Mouse (Mus musculus) heart, embryonic 16.5 days (tissue): ENCODE results near the gene Sgo2a. TPM values are rescaled to one million over a fixed set of nuclear protein-coding genes. Genes with fewer than 3 reads are reported as not detected.
"Not testable (repeated sequence)": the region's sequence is repeated elsewhere in the genome, so short reads cannot be mapped to it uniquely, and the experiment has no call there.

ENCODE experiments used
- ATAC-seq: fragments of 200-750 bp; cut with Nextera tagmentation; replicated peaks from 2 replicates; pipeline ENCODE4 v1.8.0; 2017; ENCODE audit warnings: moderate number of reproducible peaks; ENCODE audit not compliant: insufficient read depth, low FRiP score; ENCODE audit errors: extremely low read depth
- H3K27ac ChIP-seq: fragments of 300-500 bp; sonication (generic); 2 replicates; pipeline ENCODE4 v1.5.1; 2014; ENCODE audit warnings: mild to moderate bottlenecking, low read length, control low read depth, moderate library complexity
- H3K27me3 ChIP-seq: fragments of 300-500 bp; sonication (generic); 2 replicates; pipeline ENCODE4 v1.6.1; 2014; ENCODE audit warnings: low read length, mixed read lengths; ENCODE audit not compliant: control insufficient read depth, insufficient read depth
- H3K36me3 ChIP-seq: fragments of 300-500 bp; sonication (generic); 2 replicates; pipeline ENCODE4 v1.6.1; 2014; ENCODE audit not compliant: control insufficient read depth, insufficient read depth
- H3K4me1 ChIP-seq: fragments of 300-500 bp; sonication (generic); 2 replicates; pipeline ENCODE4 v1.6.1; 2014; ENCODE audit warnings: low read length, mixed read lengths; ENCODE audit not compliant: control insufficient read depth, insufficient read depth
- H3K4me2 ChIP-seq: fragments of 300-500 bp; sonication (generic); 2 replicates; pipeline ENCODE4 v1.6.1; 2014; ENCODE audit warnings: low read depth, mild to moderate bottlenecking, control low read depth, low read length
- H3K4me3 ChIP-seq: fragments of 300-500 bp; sonication (generic); 2 replicates; pipeline ENCODE4 v1.5.1; 2014; ENCODE audit warnings: mild to moderate bottlenecking, control low read depth, low read length
- H3K9ac ChIP-seq: fragments of 300-500 bp; sonication (generic); 2 replicates; pipeline ENCODE4 v1.6.1; 2014; ENCODE audit warnings: low read length, control low read depth
- H3K9me3 ChIP-seq: fragments of 300-500 bp; sonication (generic); replicated peaks from 2 replicates; pipeline ENCODE4 v1.6.1; 2016; ENCODE audit warnings: low read length; ENCODE audit not compliant: control insufficient read depth
- WGBS: fragments of 180-500 bp; shearing (Covaris S2); extraction: QIAGEN DNeasy Blood & Tissue Kit; methylation state at CpG from one replicate; pipeline ENCODE4 v1.1.7; 2014; 5-methylcytosine and 5-hydroxymethylcytosine counted together
- polyA plus RNA-seq: library from polyadenylated mRNA; unstranded; fragments of >200 nt; fragmentation: Nextera tagmentation; extraction: Ambion mirVana; gene quantifications from 2 replicates; pipeline ENCODE4 v1.2.1, GENCODE M21; 2015

The Sgo2a gene
- polyA plus RNA-seq, 1 experiment from 2014 or later: 17.1 TPM

- Histone ChIP-seq H3K36me3 (peaks cover 6% of the 10 kb centered on the region; the same call in 1 of the 2 replicates), H3K27ac (peak overlapping the region; percentile 69), H3K4me3 (peak overlapping the region; percentile 72), H3K4me1 (peaks cover 14% of the 10 kb centered on the region), H3K9me3 (no peaks in the 10 kb centered on the region), H3K4me2 (peak overlapping the region; percentile 84), H3K9ac (peak overlapping the region; percentile 88), H3K27me3 (no peaks in the 10 kb centered on the region)
- ATAC-seq: peak; percentile 94
- under 1% methylated on average over 64 of the region's 65 CpGs for WGBS
These were observed 26.2 kb upstream of the Sgo2a start for GRCm38 (mm10) chr1:57969327-57970271.

DNA sequence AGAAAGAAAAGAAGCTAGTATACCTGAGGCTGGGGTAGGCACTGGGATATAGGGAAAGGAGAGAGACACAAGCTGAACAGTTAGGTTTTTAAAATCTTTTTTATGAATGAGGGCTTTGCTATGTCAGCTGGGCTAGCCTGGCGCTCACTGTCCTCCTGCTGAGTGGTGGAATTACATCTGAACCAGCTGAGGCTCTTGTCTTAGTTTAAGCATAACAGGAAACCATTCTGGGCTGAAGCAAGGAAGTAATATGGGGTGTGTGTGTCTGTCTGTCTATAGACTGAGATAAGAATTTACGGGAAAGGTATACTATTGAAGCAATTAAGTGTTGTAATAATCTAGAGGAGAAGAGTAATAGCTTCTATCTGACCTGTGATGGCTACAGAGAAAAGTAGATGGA, 24.2 kb upstream of the Sgo2a start:
- no peaks in the 10 kb centered on the region for H3K27me3 ChIP-seq
- H3K27ac ChIP-seq: no peak overlapping the region
- ATAC-seq: no peak
- no peak overlapping the region for H3K9ac ChIP-seq
- no peaks in the 10 kb centered on the region for H3K36me3 ChIP-seq
- H3K4me1 ChIP-seq: peaks cover 14% of the 10 kb centered on the region
- H3K9me3 ChIP-seq: no peaks in the 10 kb centered on the region
- H3K4me3 ChIP-seq: no peak overlapping the region
- 66% methylated on average over 2 of the region's 2 CpGs for whole genome bisulfite sequencing
- no peak overlapping the region for H3K4me2 ChIP-seq

GRCm38 (mm10) chr1:57976860-57977259, 18.9 kb upstream of the Sgo2a start:
- 81% methylated on average over 3 of the region's 3 CpGs for WGBS
- Histone ChIP-seq H3K4me3 (no peak overlapping the region), H3K4me1 (no peaks in the 10 kb centered on the region), H3K36me3 (no peaks in the 10 kb centered on the region), H3K27ac (no peak overlapping the region), H3K4me2 (no peak overlapping the region), H3K27me3 (no peaks in the 10 kb centered on the region), H3K9ac (no peak overlapping the region), H3K9me3 (no peaks in the 10 kb centered on the region)
- ATAC-seq: no peak

DNA sequence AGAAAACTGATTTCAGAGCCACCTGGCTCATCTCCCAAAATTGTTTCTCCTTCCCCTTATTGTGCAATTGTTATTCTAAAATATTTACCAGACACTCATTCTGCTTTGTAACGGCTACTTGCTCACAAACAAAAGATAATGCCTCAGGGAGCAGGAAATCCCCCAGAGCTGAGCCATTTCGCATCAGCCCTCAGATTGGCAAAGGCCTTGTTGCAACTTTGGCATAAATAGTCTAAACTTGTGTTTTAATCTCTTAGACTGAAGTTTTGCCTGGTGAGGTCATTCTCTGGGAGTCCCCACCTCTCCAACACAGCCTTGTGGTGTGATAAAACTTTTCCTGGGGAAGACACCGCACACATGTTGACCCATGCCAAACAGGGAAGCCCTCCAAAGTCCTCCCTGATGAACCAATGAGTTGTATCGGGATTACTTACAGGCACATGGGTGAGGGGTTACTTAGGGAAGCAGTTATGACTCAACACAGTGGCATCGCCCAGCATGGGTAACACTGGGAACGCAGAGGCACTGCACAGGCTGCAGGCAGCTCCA, 6.6 kb upstream of the Sgo2a start:
- no peaks in the 10 kb centered on the region for H3K27me3 ChIP-seq
- H3K9ac ChIP-seq: no peak overlapping the region
- no peak overlapping the region for H3K4me2 ChIP-seq
- ATAC-seq: peak; percentile 32; the same call in 1 of the 2 replicates
- no peaks in the 10 kb centered on the region for H3K36me3 ChIP-seq
- H3K27ac ChIP-seq: peak overlapping the region; percentile 15; the same call in 1 of the 2 replicates
- H3K4me1 ChIP-seq: no peaks in the 10 kb centered on the region
- 55% methylated on average over 6 of the region's 6 CpGs for WGBS
- no peak overlapping the region for H3K4me3 ChIP-seq
- H3K9me3 ChIP-seq: no peaks in the 10 kb centered on the region

DNA sequence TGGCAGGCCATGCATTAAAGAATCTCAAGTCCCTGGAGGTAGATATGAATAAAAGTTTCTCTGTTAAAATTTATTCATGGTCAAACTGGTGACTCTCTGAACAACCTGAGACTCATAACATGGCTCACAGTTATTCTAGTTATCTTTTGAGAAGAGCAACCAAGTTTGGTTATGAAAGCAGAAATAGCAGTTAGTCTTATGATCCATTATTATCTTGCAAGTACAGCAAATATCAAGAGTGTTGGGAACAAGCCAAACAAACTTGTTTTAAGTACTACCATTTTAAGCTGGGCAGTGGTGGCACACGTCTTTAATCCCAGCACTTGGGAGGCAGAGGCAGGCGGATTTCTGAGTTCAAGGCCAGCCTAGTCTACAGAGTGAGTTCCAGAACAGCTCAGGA, 4.5 kb upstream of the Sgo2a start:
- WGBS: 60% methylated on average over 2 of the region's 2 CpGs
- no peak overlapping the region for H3K4me2 ChIP-seq

GRCm38 (mm10) chr1:57996133-57996615, 403 bp downstream of the Sgo2a start:
- no peaks in the 10 kb centered on the region for H3K36me3 ChIP-seq
- peak overlapping the region; percentile 86 for H3K9ac ChIP-seq
- H3K4me3 ChIP-seq: peak overlapping the region; percentile 100
- WGBS: under 1% methylated on average over 29 of the region's 29 CpGs
- H3K4me2 ChIP-seq: peak overlapping the region; percentile 64
- H3K27ac ChIP-seq: peak overlapping the region; percentile 77
- peak; percentile 52 for ATAC-seq
- no peaks in the 10 kb centered on the region for H3K9me3 ChIP-seq
- peaks cover 19% of the 10 kb centered on the region for H3K4me1 ChIP-seq
- H3K27me3 ChIP-seq: no peaks in the 10 kb centered on the region

More for the DNA sequence above, 4.5 kb upstream of the Sgo2a start:
- Histone ChIP-seq H3K4me1 (0 out of 2 replicates have a peak, but pooled peaks cover under 1% of the 10 kb centered on the region), H3K9me3 (no peaks in the 10 kb centered on the region), H3K9ac (no peak overlapping the region), H3K36me3 (no peaks in the 10 kb centered on the region), H3K27me3 (no peaks in the 10 kb centered on the region), H3K27ac (no peak overlapping the region), H3K4me3 (no peak overlapping the region)
- no peak for ATAC-seq

DNA sequence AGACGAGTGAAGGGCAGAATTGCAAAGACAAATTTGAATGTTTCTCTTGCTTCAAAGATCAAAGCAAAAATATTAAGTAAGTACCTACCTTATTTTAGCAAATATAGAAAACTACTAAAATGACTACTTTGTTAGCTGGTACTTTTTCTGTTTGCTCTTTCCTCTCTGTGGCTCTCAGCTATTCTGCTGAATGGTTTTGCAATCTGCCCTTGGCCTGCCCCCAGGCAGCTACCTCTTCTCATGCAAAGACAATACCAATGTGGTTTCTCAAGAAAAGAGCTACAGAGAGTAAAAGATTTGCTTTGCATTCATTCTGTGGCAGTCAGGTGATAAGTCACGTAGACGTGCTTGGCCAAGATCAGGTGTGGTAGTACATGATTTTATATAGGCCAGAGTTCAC, 2.4 kb downstream of the Sgo2a start:
- Histone ChIP-seq H3K27ac (no peak overlapping the region; the same call in 1 of the 2 replicates), H3K9me3 (no peaks in the 10 kb centered on the region), H3K9ac (no peak overlapping the region), H3K27me3 (no peaks in the 10 kb centered on the region), H3K36me3 (no peaks in the 10 kb centered on the region), H3K4me2 (peak overlapping the region; percentile 64; the same call in 1 of the 2 replicates), H3K4me3 (no peak overlapping the region), H3K4me1 (peaks cover 19% of the 10 kb centered on the region)
- 81% methylated on average over 3 of the region's 3 CpGs for WGBS
- no peak for ATAC-seq

DNA sequence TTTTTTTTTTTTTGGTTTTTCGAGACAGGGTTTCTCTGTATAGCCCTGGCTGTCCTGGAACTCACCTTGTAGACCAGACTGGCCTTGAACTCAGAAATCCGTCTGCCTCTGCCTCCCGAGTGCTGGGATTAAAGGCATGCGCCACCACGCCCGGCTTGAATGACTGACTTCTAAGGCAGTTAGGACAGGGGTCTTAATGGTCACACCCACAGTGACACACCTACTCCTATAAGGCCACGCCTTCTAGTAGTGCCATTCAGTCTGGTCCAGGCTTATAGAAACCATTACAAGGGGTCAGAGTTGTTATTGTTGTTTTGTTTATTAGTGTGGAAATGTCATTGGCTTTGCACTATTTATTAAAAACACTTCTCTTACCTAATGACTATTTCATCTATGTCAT, 10.6 kb downstream of the Sgo2a start:
- peaks cover 16% of the 10 kb centered on the region for H3K36me3 ChIP-seq
- H3K4me3 ChIP-seq, ATAC-seq, H3K9me3 ChIP-seq, H3K4me2 ChIP-seq, H3K4me1 ChIP-seq, H3K27ac ChIP-seq, H3K9ac ChIP-seq, H3K27me3 ChIP-seq: not testable (repeated sequence)
- WGBS: 96% methylated on average over 6 of the region's 7 CpGs

DNA sequence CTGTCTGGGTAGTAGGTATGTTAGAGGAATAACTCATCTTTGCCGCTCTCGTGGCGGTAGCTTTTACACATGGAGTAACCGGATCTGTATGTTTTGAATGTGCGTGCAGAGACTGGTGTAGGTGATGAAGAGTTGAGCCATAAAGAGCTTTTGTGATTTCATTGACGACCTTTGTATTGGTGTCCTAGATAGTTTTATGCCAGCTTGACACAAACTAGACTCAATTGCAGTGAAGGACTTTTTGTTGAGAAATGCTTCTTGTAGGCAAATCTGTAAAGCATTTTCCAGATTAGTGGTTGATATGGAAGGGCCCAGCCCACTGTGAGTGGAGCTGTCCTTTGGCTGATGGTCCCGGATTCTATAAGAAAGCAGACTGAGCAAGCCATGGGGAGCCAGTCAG, 23.1 kb downstream of the Sgo2a start, which contains the start of gene Kctd18:
Gene Kctd18, minus strand, starts transcription at position 101 of the 400 bp plus-strand sequence.
- no peak within 1 kb of the TSS for H3K4me3 ChIP-seq
- no peak within 1 kb of the TSS for H3K27ac ChIP-seq
- H3K4me2 ChIP-seq: no peak within 1 kb of the TSS
- H3K36me3 ChIP-seq: peaks cover 38% of the 10 kb centered on the region
- no peak for ATAC-seq
- H3K27me3 ChIP-seq: no peaks in the 10 kb centered on the region
- 97% methylated on average over 7 of the region's 7 CpGs for WGBS
- no peaks in the 10 kb centered on the region for H3K4me1 ChIP-seq
- H3K9me3 ChIP-seq: no peaks in the 10 kb centered on the region
- no peak within 1 kb of the TSS for H3K9ac ChIP-seq
